ENCODE assay signal across 11 mouse cellular contexts in genomic region chr15:103284647-103285046, GRCm38 (mm10). TPM values are rescaled to one million over a fixed set of nuclear protein-coding genes. Genes with fewer than 3 reads are reported as not detected.
DNase-seq lines count a peak whose midpoint lies in the region; ATAC-seq and TF ChIP-seq lines count a peak whose summit lies in the region.
"Had no signal": no experiment of that assay in that cellular context is flagged by ENCODE, and none has a peak within 500 bp of the region (broad histone marks: within the 10 kb centered on the region; RNA-seq: fewer than 3 reads in every experiment).

No protein-coding gene starts in this region.

- H3K9me3 ChIP-seq in heart, embryonic 13.5 days, result no peaks in the 10 kb centered on the region
- H3K9me3 ChIP-seq in neural tube, embryonic 12.5 days, result no peaks in the 10 kb centered on the region
- no peaks in the 10 kb centered on the region for H3K9me3 ChIP-seq in limb, embryonic 13.5 days
- no peaks in the 10 kb centered on the region for H3K9me3 ChIP-seq in stomach, postnatal 0 days (ENCODE audit: control insufficient read depth, low read length)
- H3K9me3 ChIP-seq: G1E had no signal

- H3K9ac ChIP-seq in heart, embryonic 13.5 days, result peak overlapping the region; percentile 59; the same call in 1 of the 2 replicates
- H3K9ac ChIP-seq in neural tube, embryonic 12.5 days, result 0 out of 2 replicates have a peak overlapping the region, but pooled peaks have one; percentile 10
- no peak overlapping the region for H3K9ac ChIP-seq in limb, embryonic 13.5 days
- H3K9ac ChIP-seq in stomach, postnatal 0 days (ENCODE audit: low read length), result no peak overlapping the region

- no peak overlapping the region for H3K4me2 ChIP-seq in heart, embryonic 13.5 days
- no peak overlapping the region for H3K4me2 ChIP-seq in neural tube, embryonic 12.5 days (replicated peaks)
- H3K4me2 ChIP-seq in limb, embryonic 13.5 days (replicated peaks), result no peak overlapping the region
- no peak overlapping the region for H3K4me2 ChIP-seq in stomach, postnatal 0 days (replicated peaks; ENCODE audit: low read depth)

- peak overlapping the region; percentile 85 for H3K27ac ChIP-seq in heart, embryonic 13.5 days (replicated peaks)
- H3K27ac ChIP-seq in neural tube, embryonic 12.5 days, result 0 out of 2 replicates have a peak overlapping the region, but pooled peaks have one; percentile 8
- peak overlapping the region; percentile 66 for H3K27ac ChIP-seq in limb, embryonic 13.5 days
- H3K27ac ChIP-seq in stomach, postnatal 0 days (replicated peaks), result no peak overlapping the region

- ATAC-seq in heart, embryonic 13.5 days (ENCODE audit: extremely low read depth, insufficient number of reproducible peaks, low FRiP score, low TSS enrichment), result no peak
- ATAC-seq in neural tube, embryonic 12.5 days (ENCODE audit: low FRiP score, low read depth), result no peak
- ATAC-seq in limb, embryonic 13.5 days (ENCODE audit: low FRiP score, low read depth), result no peak
- no peak for ATAC-seq in stomach, postnatal 0 days (ENCODE audit: low FRiP score, low TSS enrichment)

- peak; percentile 51 for TF ChIP-seq CTCF in stomach, postnatal 0 days (IDR thresholded peaks at IDR 0.05; ENCODE audit: low read depth)

- peaks cover 34% of the 10 kb centered on the region for H3K4me1 ChIP-seq in heart, embryonic 13.5 days
- peaks cover 34% of the 10 kb centered on the region for H3K4me1 ChIP-seq in neural tube, embryonic 12.5 days
- H3K4me1 ChIP-seq in limb, embryonic 13.5 days, result peaks cover 49% of the 10 kb centered on the region
- H3K4me1 ChIP-seq in stomach, postnatal 0 days (replicated peaks; ENCODE audit: control insufficient read depth, insufficient read depth), result peaks cover 10% of the 10 kb centered on the region; the same call in 1 of the 2 replicates

- H3K36me3 ChIP-seq in heart, embryonic 13.5 days, result peaks cover 23% of the 10 kb centered on the region
- no peaks in the 10 kb centered on the region for H3K36me3 ChIP-seq in neural tube, embryonic 12.5 days
- peaks cover 8% of the 10 kb centered on the region; the same call in 1 of the 2 replicates for H3K36me3 ChIP-seq in limb, embryonic 13.5 days
- H3K36me3 ChIP-seq in stomach, postnatal 0 days (ENCODE audit: control insufficient read depth, insufficient read depth, low read length), result no peaks in the 10 kb centered on the region; the same call in 1 of the 2 replicates

- no peak overlapping the region for H3K4me3 ChIP-seq in heart, embryonic 13.5 days
- no peak overlapping the region for H3K4me3 ChIP-seq in neural tube, embryonic 12.5 days
- no peak overlapping the region for H3K4me3 ChIP-seq in limb, embryonic 13.5 days
- H3K4me3 ChIP-seq in stomach, postnatal 0 days (ENCODE audit: low read depth, low read length), result no peak overlapping the region
- H3K4me3 ChIP-seq: myocyte had no signal

- no peak for TF ChIP-seq EP300 in stomach, postnatal 0 days (optimal IDR thresholded peaks at IDR 0.05)

- WGBS in heart, embryonic 13.5 days, result 30% methylated on average over 2 of the region's 2 CpGs
- WGBS in neural tube, embryonic 12.5 days, result 45% methylated on average over 2 of the region's 2 CpGs
- WGBS in limb, embryonic 13.5 days, result 27% methylated on average over 2 of the region's 2 CpGs
- WGBS in stomach, postnatal 0 days, result 36% methylated on average over 2 of the region's 2 CpGs

- DNase-seq in heart, postnatal 14 days, result no peak
- no peak for DNase-seq in neural tube, embryonic 10.5 days (ENCODE audit: extremely low spot score, low spot score)
- no peak for DNase-seq in stomach, postnatal 0 days (ENCODE audit: low spot score)
- no peak for DNase-seq in thymus, adult 18-20 months
- DNase-seq in cerebellum, adult 9-11 months, result no peak

- H3K27me3 ChIP-seq in heart, embryonic 13.5 days (replicated peaks), result no peaks in the 10 kb centered on the region
- H3K27me3 ChIP-seq in neural tube, embryonic 12.5 days (replicated peaks), result no peaks in the 10 kb centered on the region
- H3K27me3 ChIP-seq in limb, embryonic 13.5 days, result no peaks in the 10 kb centered on the region
- no peaks in the 10 kb centered on the region for H3K27me3 ChIP-seq in stomach, postnatal 0 days (ENCODE audit: control insufficient read depth, insufficient read depth, low read length)

- intact Hi-C loops in heart, postnatal 14 days (cut with DNase I), result loop anchor here (2.0 kb wide), 1 partner anchor 22 kb away; no protein-coding TSS in a partner anchor

RNA-seq across cellular contexts. Expression of gene Copz1, which starts 12.1 kb away (rescaled TPM):
- 163 and 178 TPM in 2 replicates for polyA plus RNA-seq in heart, embryonic 13.5 days (2015; fragmentation: Nextera tagmentation; extraction: Ambion mirVana)
- 10 to 100 TPM; 58.9 to 63.6 TPM for total RNA-seq in heart, postnatal 14 days (2021)
- polyA plus RNA-seq in neural tube, embryonic 12.5 days (2016; fragmentation: Nextera tagmentation; extraction: Ambion mirVana), result 231 and 243 TPM in 2 replicates
- polyA plus RNA-seq in limb, embryonic 13.5 days (2015; fragmentation: Nextera tagmentation; extraction: Ambion mirVana), result 283 TPM in 2 replicates
- polyA plus RNA-seq in stomach, postnatal 0 days (2015; fragmentation: Nextera tagmentation; extraction: Ambion mirVana), result 159 and 168 TPM in 2 replicates

RNA-seq across cellular contexts. Expression of gene Gpr84, which starts 25.8 kb away (rescaled TPM):
- 0.28 and 0.36 TPM in 2 replicates for polyA plus RNA-seq in heart, embryonic 13.5 days (2015; fragmentation: Nextera tagmentation; extraction: Ambion mirVana)
- not detected for total RNA-seq in heart, postnatal 14 days (2021)
- polyA plus RNA-seq in neural tube, embryonic 12.5 days (2016; fragmentation: Nextera tagmentation; extraction: Ambion mirVana), result 0.25 and 0.29 TPM in 2 replicates
- 0.34 and 0.41 TPM in 2 replicates for polyA plus RNA-seq in limb, embryonic 13.5 days (2015; fragmentation: Nextera tagmentation; extraction: Ambion mirVana)
- polyA plus RNA-seq in stomach, postnatal 0 days (2015; fragmentation: Nextera tagmentation; extraction: Ambion mirVana), result 0.30 and 0.46 TPM in 2 replicates
- total RNA-seq: G1E had no signal
- polyA plus RNA-seq: G1E had no signal

RNA-seq across cellular contexts. Expression of gene Nfe2, which starts 26.4 kb away (rescaled TPM):
- polyA plus RNA-seq in heart, embryonic 13.5 days (2015; fragmentation: Nextera tagmentation; extraction: Ambion mirVana), result 7.2 and 8.2 TPM in 2 replicates
- under 1 TPM; 0.60 to 0.83 TPM for total RNA-seq in heart, postnatal 14 days (2021)
- polyA plus RNA-seq in neural tube, embryonic 12.5 days (2016; fragmentation: Nextera tagmentation; extraction: Ambion mirVana), result 3.2 and 4.3 TPM in 2 replicates
- 2.8 and 3.8 TPM in 2 replicates for polyA plus RNA-seq in limb, embryonic 13.5 days (2015; fragmentation: Nextera tagmentation; extraction: Ambion mirVana)
- polyA plus RNA-seq in stomach, postnatal 0 days (2015; fragmentation: Nextera tagmentation; extraction: Ambion mirVana), result 0.50 and 0.70 TPM in 2 replicates
- total RNA-seq: left cerebral cortex, postnatal 14 days had no signal

RNA-seq across cellular contexts. Expression of gene Hnrnpa1, which starts 44.4 kb away (rescaled TPM):
- 500 and 519 TPM in 2 replicates for polyA plus RNA-seq in heart, embryonic 13.5 days (2015; fragmentation: Nextera tagmentation; extraction: Ambion mirVana)
- 100 to 1,000 TPM; 174 to 180 TPM for total RNA-seq in heart, postnatal 14 days (2021)
- polyA plus RNA-seq in neural tube, embryonic 12.5 days (2016; fragmentation: Nextera tagmentation; extraction: Ambion mirVana), result 1,154 and 1,199 TPM in 2 replicates
- 1,120 and 1,163 TPM in 2 replicates for polyA plus RNA-seq in limb, embryonic 13.5 days (2015; fragmentation: Nextera tagmentation; extraction: Ambion mirVana)
- 236 and 251 TPM in 2 replicates for polyA plus RNA-seq in stomach, postnatal 0 days (2015; fragmentation: Nextera tagmentation; extraction: Ambion mirVana)

RNA-seq across cellular contexts. Expression of gene Cbx5, which starts 45.0 kb away (rescaled TPM):
- 91.9 and 97.2 TPM in 2 replicates for polyA plus RNA-seq in heart, embryonic 13.5 days (2015; fragmentation: Nextera tagmentation; extraction: Ambion mirVana)
- 10 to 100 TPM; 54.6 to 65.4 TPM for total RNA-seq in heart, postnatal 14 days (2021)
- 149 and 157 TPM in 2 replicates for polyA plus RNA-seq in neural tube, embryonic 12.5 days (2016; fragmentation: Nextera tagmentation; extraction: Ambion mirVana)
- 153 and 166 TPM in 2 replicates for polyA plus RNA-seq in limb, embryonic 13.5 days (2015; fragmentation: Nextera tagmentation; extraction: Ambion mirVana)
- polyA plus RNA-seq in stomach, postnatal 0 days (2015; fragmentation: Nextera tagmentation; extraction: Ambion mirVana), result 23.0 and 26.8 TPM in 2 replicates

Comparison
In these comparisons a context has a peak if more than half of its experiments do, and no peak if none do; other contexts are left out.
1. H3K9ac ChIP-seq: peak in heart, embryonic 13.5 days (single experiment) and neural tube, embryonic 12.5 days (single experiment); none in limb, embryonic 13.5 days (single experiment) and stomach, postnatal 0 days (single experiment).